Mouse (Mus musculus) c-Kit-positive CD71-positive TER-119-negative erythroid progenitor cells, embryonic 14.5 days (primary cell): ENCODE results near the gene Erich4.

Source experiments
- DNase-seq: peaks from one replicate; pipeline ENCODE4 v3.0.0-alpha.2; 2013; ENCODE audit warnings: low read depth

Erich4 gene

GRCm38 (mm10) chr7:25623857-25624370, 8.2 kb upstream of the Erich4 start:
- DNase-seq, result no peak

- no peak for DNase-seq
These were observed 5.1 kb upstream of the Erich4 start for GRCm38 (mm10) chr7:25620751-25621150.

- no peak for DNase-seq
These were observed 4.4 kb upstream of the Erich4 start for GRCm38 (mm10) chr7:25620101-25620500.

GRCm38 (mm10) chr7:25619722-25619991, 4.0 kb upstream of the Erich4 start:
- no peak for DNase-seq

- peak; percentile 95 for DNase-seq
These were observed 3.4 kb upstream of the Erich4 start, which contains the start of gene Dmac2 for GRCm38 (mm10) chr7:25618865-25619721. Gene Dmac2 (plus strand): TSS chr7:25619414.

- no peak for DNase-seq
These were observed 1.9 kb upstream of the Erich4 start for GRCm38 (mm10) chr7:25617376-25618160.

- no peak for DNase-seq
These were observed 624 bp downstream of the Erich4 start for GRCm38 (mm10) chr7:25614831-25615705.

GRCm38 (mm10) chr7:25614086-25614485, 1.6 kb downstream of the Erich4 start:
- no peak for DNase-seq

- DNase-seq, result no peak
These were observed 4.2 kb downstream of the Erich4 start for GRCm38 (mm10) chr7:25611501-25611900.

- DNase-seq, result no peak
These were observed 5.6 kb downstream of the Erich4 start for GRCm38 (mm10) chr7:25610056-25610455.

GRCm38 (mm10) chr7:25607196-25607595, 8.5 kb downstream of the Erich4 start:
- DNase-seq, result no peak

- DNase-seq, result no peak
These were observed 9.0 kb downstream of the Erich4 start for GRCm38 (mm10) chr7:25606625-25607063.

- DNase-seq, result no peak
These were observed 14.3 kb downstream of the Erich4 start for GRCm38 (mm10) chr7:25601346-25601745.

- no peak for DNase-seq
These were observed 15.0 kb downstream of the Erich4 start for GRCm38 (mm10) chr7:25600666-25601065.

GRCm38 (mm10) chr7:25599663-25600062, 16.0 kb downstream of the Erich4 start:
- peak; percentile 63 for DNase-seq

- no peak for DNase-seq
These were observed 21.8 kb downstream of the Erich4 start for GRCm38 (mm10) chr7:25593859-25594258.

- no peak for DNase-seq
These were observed 24.5 kb downstream of the Erich4 start for GRCm38 (mm10) chr7:25591226-25591625.

GRCm38 (mm10) chr7:25585351-25586204, 30.1 kb downstream of the Erich4 start:
- no peak for DNase-seq

GRCm38 (mm10) chr7:25584651-25585050, 31.0 kb downstream of the Erich4 start:
- no peak for DNase-seq

- no peak for DNase-seq
These were observed 33.3 kb downstream of the Erich4 start for GRCm38 (mm10) chr7:25582301-25582810.

GRCm38 (mm10) chr7:25579441-25579840, 36.3 kb downstream of the Erich4 start:
- no peak for DNase-seq
